Mouse (Mus musculus) ES-Bruce4 (cell line): Measurements from ENCODE around the gene Cdkl4. TPM values are rescaled to one million over a fixed set of nuclear protein-coding genes. Genes with fewer than 3 reads are reported as not detected.

ENCODE experiments used
- H3K27ac ChIP-seq: 2 replicates; pipeline ENCODE4 v1.5.1; 2012; ENCODE audit warnings: low read length, inconsistent platforms; ENCODE audit not compliant: insufficient read depth
- H3K27me3 ChIP-seq: 2 replicates; pipeline ENCODE4 v1.6.1; 2012; ENCODE audit warnings: mild to moderate bottlenecking, low read length, inconsistent platforms; ENCODE audit not compliant: control insufficient read depth, poor library complexity, insufficient read depth, severe bottlenecking
- H3K36me3 ChIP-seq: 2 replicates; pipeline ENCODE4 v1.6.1; 2012; ENCODE audit warnings: inconsistent platforms, mild to moderate bottlenecking, low read length, moderate library complexity; ENCODE audit not compliant: control insufficient read depth, poor library complexity, insufficient read depth, severe bottlenecking
- H3K4me1 ChIP-seq: one replicate; pipeline ENCODE4 v1.8.1; 2011; ENCODE audit warnings: low read length; ENCODE audit not compliant: control insufficient read depth, insufficient read depth
- H3K4me3 ChIP-seq: 2 replicates; pipeline ENCODE4 v1.5.1; 2011; ENCODE audit warnings: low read depth, mild to moderate bottlenecking, low read length
- H3K9ac ChIP-seq: 2 replicates; pipeline ENCODE4 v1.6.1; 2012; ENCODE audit warnings: low read depth, mild to moderate bottlenecking, inconsistent platforms; ENCODE audit not compliant: poor library complexity, severe bottlenecking
- H3K9me3 ChIP-seq: replicated peaks from 2 replicates; pipeline ENCODE4 v1.6.1; 2012; ENCODE audit warnings: mild to moderate bottlenecking, low read length, inconsistent platforms; ENCODE audit not compliant: control insufficient read depth, poor library complexity, insufficient read depth, severe bottlenecking
- CTCF ChIP-seq: IDR thresholded peaks from one replicate; pipeline ENCODE4 v1.8.1; 2011; ENCODE audit warnings: low read depth, low read length
- EP300 ChIP-seq: IDR thresholded peaks from 2 replicates; pipeline ENCODE4 v1.6.1; 2011; ENCODE audit warnings: low read depth, low read length; ENCODE audit not compliant: insufficient read depth
- POLR2A ChIP-seq: IDR thresholded peaks from one replicate; pipeline ENCODE4 v1.8.1; 2011; ENCODE audit warnings: low read length; ENCODE audit not compliant: insufficient read depth
- polyA plus RNA-seq: library from polyadenylated mRNA; stranded (reverse); fragments of >200 nt; gene quantifications from 2 replicates; pipeline ENCODE4 v1.2.4, GENCODE M21; 2011; ENCODE audit warnings: low read depth; ENCODE audit not compliant: missing spikeins, insufficient read depth, insufficient read length

Gene Cdkl4
- polyA plus RNA-seq, 1 experiment = 0.78 TPM

- TF ChIP-seq EP300 = no peak
- TF ChIP-seq POLR2A = no peak
- no peak for TF ChIP-seq CTCF
- Histone ChIP-seq H3K9me3 (no peaks in the 10 kb centered on the region), H3K27ac (no peak overlapping the region), H3K4me3 (no peak overlapping the region), H3K36me3 (no peaks in the 10 kb centered on the region), H3K27me3 (no peaks in the 10 kb centered on the region), H3K4me1 (peaks cover 2% of the 10 kb centered on the region), H3K9ac (no peak overlapping the region)
These were observed 88.7 kb downstream of the Cdkl4 start for GRCm38 (mm10) chr17:80488918-80489317.

GRCm38 (mm10) chr17:80485160-80485559 is 92.5 kb downstream of the Cdkl4 start:
- no peak overlapping the region for H3K4me3 ChIP-seq
- H3K27ac ChIP-seq = no peak overlapping the region
- TF ChIP-seq CTCF (no peak), EP300 (no peak), POLR2A (no peak)
- H3K9ac ChIP-seq = no peak overlapping the region
- H3K9me3 ChIP-seq = no peaks in the 10 kb centered on the region
- H3K4me1 ChIP-seq = no peaks in the 10 kb centered on the region
- no peaks in the 10 kb centered on the region for H3K27me3 ChIP-seq
- no peaks in the 10 kb centered on the region for H3K36me3 ChIP-seq

- H3K9ac ChIP-seq = peak overlapping the region; percentile 100
- H3K27ac ChIP-seq = peak overlapping the region; percentile 86
These were observed 96.8 kb downstream of the Cdkl4 start for GRCm38 (mm10) chr17:80480855-80481224.

GRCm38 (mm10) chr17:80480031-80480854 is 97.4 kb downstream of the Cdkl4 start, which contains the start of gene Sos1:
Gene Sos1, minus strand, starts transcription at chr17:80480453.
- no peaks in the 10 kb centered on the region for H3K4me1 ChIP-seq
- H3K9me3 ChIP-seq = no peaks in the 10 kb centered on the region
- TF ChIP-seq POLR2A (peak; percentile 19), CTCF (no peak), EP300 (peak; percentile 74; the same call in 1 of the 2 replicates)
- H3K9ac ChIP-seq = peak within 1 kb of the TSS; percentile 100
- 0 out of 2 replicates have a peak, but pooled peaks cover 4% of the 10 kb centered on the region for H3K36me3 ChIP-seq
- peak within 1 kb of the TSS; percentile 86 for H3K27ac ChIP-seq
- H3K4me3 ChIP-seq = peak within 1 kb of the TSS; percentile 82
- H3K27me3 ChIP-seq = no peaks in the 10 kb centered on the region

More at GRCm38 (mm10) chr17:80480855-80481224, 96.8 kb downstream of the Cdkl4 start:
- Histone ChIP-seq H3K27me3 (no peaks in the 10 kb centered on the region), H3K9me3 (no peaks in the 10 kb centered on the region), H3K36me3 (0 out of 2 replicates have a peak, but pooled peaks cover 4% of the 10 kb centered on the region), H3K4me3 (peak overlapping the region; percentile 78), H3K4me1 (no peaks in the 10 kb centered on the region)
- no peak for TF ChIP-seq CTCF
- no peak for TF ChIP-seq EP300
- TF ChIP-seq POLR2A = no peak

- no peaks in the 10 kb centered on the region for H3K4me1 ChIP-seq
- no peak overlapping the region for H3K27ac ChIP-seq
- H3K9ac ChIP-seq = peak overlapping the region; percentile 100
- H3K4me3 ChIP-seq = peak overlapping the region; percentile 82
- TF ChIP-seq EP300 (no peak), CTCF (no peak), POLR2A (no peak)
- H3K9me3 ChIP-seq = no peaks in the 10 kb centered on the region
- peaks cover 8% of the 10 kb centered on the region; the same call in 1 of the 2 replicates for H3K36me3 ChIP-seq
- no peaks in the 10 kb centered on the region for H3K27me3 ChIP-seq
These were observed 98.2 kb downstream of the Cdkl4 start for GRCm38 (mm10) chr17:80479295-80480030.
